Mouse (Mus musculus) B cell, adult 67 days (primary cell): Measurements from ENCODE around the gene Rasgrp3. TPM values are rescaled to one million over a fixed set of nuclear protein-coding genes. Genes with fewer than 3 reads are reported as not detected.

Source experiments
- total RNA-seq, 2 experiments: library from RNA; stranded (reverse); gene quantifications; 4 replicates each; pipeline ENCODE4 v1.2.4; 2023

The Rasgrp3 gene
- 100 to 1,000 TPM; 169 to 211 TPM for total RNA-seq

DNA sequence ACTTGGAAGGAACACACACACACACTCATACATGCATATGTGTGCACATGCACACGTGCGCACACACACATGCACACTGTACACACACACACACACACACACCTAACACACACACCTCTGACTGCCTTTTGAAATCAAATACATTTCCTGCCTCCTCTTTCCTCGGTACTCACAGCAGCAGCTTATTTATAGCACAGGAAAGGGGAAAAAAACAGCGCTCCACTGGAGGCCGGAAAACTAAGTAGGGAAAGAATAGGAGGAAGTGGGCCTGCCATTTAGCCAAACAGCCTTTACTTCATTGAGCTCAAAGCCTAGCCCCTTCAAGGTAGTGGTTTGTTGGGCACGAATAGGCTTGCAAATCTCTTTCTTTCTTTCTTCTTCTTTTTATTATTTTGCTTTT is at the start of gene Rasgrp3:
Gene Rasgrp3, plus strand, starts transcription at position 298 of the 400 bp plus-strand sequence.

DNA sequence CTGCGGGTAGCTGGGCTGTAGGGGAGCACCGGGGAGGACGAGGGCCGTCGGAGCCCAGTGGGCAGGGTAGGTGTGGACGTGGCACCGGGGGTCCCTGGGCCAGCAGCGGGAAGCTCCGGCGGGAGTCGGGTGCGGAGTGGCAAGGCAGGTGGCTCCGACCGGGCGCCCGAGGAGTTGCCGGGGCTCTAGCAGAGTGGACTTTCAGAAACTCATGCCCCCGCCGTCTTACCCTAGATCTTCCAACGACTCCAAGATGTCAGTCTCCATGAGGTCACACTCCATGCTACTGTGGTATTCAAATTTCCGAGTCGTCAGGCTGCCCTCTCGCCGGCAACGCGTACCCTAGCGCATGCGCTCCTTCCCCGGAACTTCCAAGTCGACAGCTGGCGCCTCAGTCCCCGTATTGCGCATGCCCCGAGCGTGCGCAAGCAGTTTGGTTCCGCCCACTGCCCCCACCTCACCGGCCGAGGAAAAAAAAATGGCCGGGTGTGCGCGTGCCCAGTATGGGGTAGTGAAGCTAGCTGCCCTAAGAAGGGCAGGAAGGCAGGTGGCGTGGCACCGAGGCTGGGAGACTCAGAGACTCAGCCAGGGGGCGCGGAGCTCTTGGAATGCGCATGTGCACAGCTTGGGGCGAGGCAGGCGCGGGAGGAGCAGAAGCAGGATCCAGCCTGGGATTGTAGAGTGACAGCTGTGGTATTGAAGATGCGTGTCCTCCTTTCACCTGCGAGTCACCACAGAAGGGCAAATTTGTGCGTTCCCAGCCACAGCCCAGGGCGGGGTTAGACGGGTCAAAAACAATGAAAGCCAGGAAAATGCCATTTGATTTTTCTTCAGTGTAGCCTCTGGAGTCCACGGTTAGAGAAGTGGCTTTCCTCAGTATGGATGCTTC is 116.1 kb downstream of the Rasgrp3 start, which contains the start of gene Fam98a:
Gene Fam98a, minus strand, starts transcription at position 435 of the 889 bp plus-strand sequence.

Other genes starting within 250 kb of the Rasgrp3 start
- gene Fam98a, start 116.0 kb downstream of the Rasgrp3 start, total RNA-seq: 10 to 100 TPM; 45.4 to 61.5 TPM